Mouse (Mus musculus): ENCODE measurements around the gene Plekha8. TPM values are rescaled to one million over a fixed set of nuclear protein-coding genes. Genes with fewer than 3 reads are reported as not detected.

Plekha8 gene
- total RNA-seq, 1 experiment from 2014 or later: 0.58 TPM

GRCm38 (mm10) chr6:54688467-54689323 lies 93.8 kb downstream of the Plekha8 start:
- no peak for ATAC-seq (ENCODE audit: extremely low read depth, insufficient number of reproducible peaks, low FRiP score, poor library complexity, severe bottlenecking)

- ATAC-seq (ENCODE audit: extremely low read depth, insufficient number of reproducible peaks, low FRiP score, poor library complexity, severe bottlenecking): no peak
Observed at GRCm38 (mm10) chr6:54689686-54690085, 94.8 kb downstream of the Plekha8 start.

DNA sequence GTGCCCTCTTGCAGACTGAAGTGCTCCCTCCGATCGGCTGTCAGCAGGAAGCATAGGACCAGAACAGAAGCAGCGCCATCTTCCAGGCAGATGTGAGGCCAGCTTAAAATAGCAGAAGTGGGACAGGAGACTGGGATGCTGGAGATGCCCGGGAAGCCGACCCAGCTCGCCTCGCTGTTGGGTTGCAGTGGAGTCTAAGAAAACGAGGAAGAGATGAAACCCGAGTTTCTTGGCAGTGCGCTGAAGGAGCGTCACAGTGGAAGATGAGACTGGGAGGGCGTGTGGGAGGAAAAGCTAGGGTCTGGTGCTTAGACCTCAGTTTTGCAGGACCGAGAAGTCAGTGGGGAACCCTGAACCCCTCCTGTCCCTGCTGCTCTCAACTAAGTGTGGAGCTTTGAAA lies 95.9 kb downstream of the Plekha8 start:
- no peak for ATAC-seq (ENCODE audit: extremely low read depth, insufficient number of reproducible peaks, low FRiP score, poor library complexity, severe bottlenecking)

DNA sequence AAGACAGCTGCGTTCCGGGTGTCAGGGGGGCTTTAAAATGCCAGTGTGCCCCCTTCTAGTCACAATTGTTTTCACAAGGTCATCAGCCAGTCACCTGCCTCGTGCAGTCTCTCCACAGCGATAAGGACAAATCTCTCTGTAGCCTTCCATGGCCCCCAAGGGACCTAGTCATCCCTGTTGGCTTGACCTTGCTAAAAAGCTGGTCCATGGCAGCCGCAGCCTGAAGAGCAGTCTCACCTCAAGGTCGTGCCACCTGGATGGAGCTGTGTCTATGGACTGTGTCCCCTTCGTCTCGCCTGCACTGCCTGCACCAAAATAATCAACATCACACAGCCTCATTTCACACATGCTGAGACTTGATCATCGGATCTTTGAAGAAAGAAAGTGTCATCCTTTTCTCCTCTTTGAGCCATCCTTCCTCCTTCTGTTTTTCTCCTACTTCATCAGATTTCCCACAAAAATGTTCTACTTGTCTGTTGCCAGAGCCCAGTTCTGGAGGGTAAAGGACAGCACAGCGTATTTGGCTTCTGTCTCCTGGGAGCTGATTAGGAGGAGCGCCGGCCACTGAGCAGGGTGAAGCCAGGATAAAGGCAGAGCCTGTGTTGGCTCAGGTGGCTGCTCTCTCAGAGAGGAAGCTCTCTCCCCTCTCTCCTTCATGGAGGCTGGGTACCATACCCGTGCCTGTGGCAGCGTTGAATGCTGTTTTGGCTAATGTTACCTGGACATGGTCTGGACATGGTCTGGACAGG lies 96.6 kb downstream of the Plekha8 start:
- ATAC-seq (ENCODE audit: extremely low read depth, insufficient number of reproducible peaks, low FRiP score, poor library complexity, severe bottlenecking): no peak

DNA sequence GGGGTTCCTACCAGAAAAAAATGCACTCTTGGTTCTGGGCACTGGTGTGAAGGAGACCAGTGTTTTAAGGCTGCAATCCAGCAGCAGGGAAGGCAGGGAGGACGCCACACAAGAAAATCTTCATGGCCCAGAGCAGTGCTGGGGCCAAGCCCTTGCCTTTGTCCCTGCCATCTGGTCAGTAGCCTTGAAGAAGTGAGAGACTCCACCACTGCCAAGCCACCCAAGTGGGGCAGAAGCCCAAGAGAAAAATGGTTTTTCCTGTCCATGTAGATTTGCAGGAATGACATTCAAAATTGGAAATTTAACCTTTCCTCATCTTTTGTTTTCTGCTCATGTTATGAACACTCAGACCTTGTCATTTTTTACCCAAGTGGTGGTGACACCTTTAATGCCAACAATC lies 97.3 kb downstream of the Plekha8 start:
- no peak for ATAC-seq (ENCODE audit: extremely low read depth, insufficient number of reproducible peaks, low FRiP score, poor library complexity, severe bottlenecking)

DNA sequence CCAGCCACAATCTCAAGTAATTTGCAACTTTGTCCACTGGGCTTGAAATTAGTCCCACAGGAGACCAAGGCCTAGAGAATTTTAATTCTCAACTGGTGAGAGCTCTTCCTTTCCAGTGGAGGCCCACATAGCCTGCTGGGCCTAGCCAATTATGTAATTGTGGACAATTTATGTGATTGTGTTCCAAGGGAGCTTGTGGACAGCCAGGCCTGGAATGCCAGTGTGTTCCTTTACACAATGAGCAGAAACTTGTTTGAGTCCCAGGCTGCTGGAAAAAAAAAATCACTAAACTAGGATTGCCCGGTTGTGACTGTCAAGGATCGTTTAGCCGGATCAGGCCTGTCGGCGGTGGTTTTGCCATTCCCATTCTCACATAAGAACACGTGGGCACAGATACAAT lies 98.4 kb downstream of the Plekha8 start:
- no peak for ATAC-seq (ENCODE audit: extremely low read depth, insufficient number of reproducible peaks, low FRiP score, poor library complexity, severe bottlenecking)

Other genes with a start within 250 kb of the Plekha8 start
- not detected in 2 replicates for gene Wipf3, start 165.5 kb upstream of the Plekha8 start, total RNA-seq (2017)
- gene Scrn1, start 28.6 kb upstream of the Plekha8 start, total RNA-seq (2017): not detected in 2 replicates
- gene Fkbp14, start 2.2 kb downstream of the Plekha8 start, total RNA-seq (2017): not detected in 2 replicates
- gene Mturn, start 86.5 kb downstream of the Plekha8 start, total RNA-seq (2017): 14.2 and 18.0 TPM in 2 replicates
- gene Znrf2, start 221.8 kb downstream of the Plekha8 start, total RNA-seq (2017): 77.5 and 85.1 TPM in 2 replicates